ENCODE assay signal across 24 mouse cellular contexts in the genomic region with DNA sequence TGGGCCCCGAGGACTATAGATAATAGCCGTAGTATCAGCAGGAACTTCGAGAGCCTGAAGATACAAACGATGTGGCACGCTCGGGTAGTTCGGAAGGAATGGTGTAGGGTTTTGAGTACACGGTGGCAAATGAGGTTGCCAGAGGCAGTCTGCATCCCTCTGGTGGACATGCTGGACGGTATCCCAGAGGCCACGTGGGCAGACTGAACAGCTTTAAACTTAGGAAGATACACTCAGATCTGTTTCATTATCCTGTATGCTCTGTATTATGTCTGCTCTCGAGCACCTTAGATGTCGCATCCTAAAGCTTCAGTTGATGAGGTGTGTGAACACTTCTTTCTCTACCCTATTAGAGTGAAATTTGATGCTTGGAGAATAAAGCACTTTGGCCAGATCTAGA. TPM values are rescaled to one million over a fixed set of nuclear protein-coding genes. Genes with fewer than 3 reads are reported as not detected.
DNase-seq lines count a peak whose midpoint lies in the region; ATAC-seq and TF ChIP-seq lines count a peak whose summit lies in the region.
"Had no signal": no experiment of that assay in that cellular context is flagged by ENCODE, and none has a peak within 500 bp of the region (broad histone marks: within the 10 kb centered on the region; RNA-seq: fewer than 3 reads in every experiment).

No protein-coding gene starts in this region.

- no peaks in the 10 kb centered on the region for H3K36me3 ChIP-seq in kidney, postnatal 0 days (ENCODE audit: insufficient read depth, low read length)
- peaks cover 14% of the 10 kb centered on the region; the same call in 1 of the 2 replicates for H3K36me3 ChIP-seq in neural tube, embryonic 13.5 days
- no peaks in the 10 kb centered on the region for H3K36me3 ChIP-seq in neural tube, embryonic 15.5 days
- no peaks in the 10 kb centered on the region for H3K36me3 ChIP-seq in heart, embryonic 11.5 days (ENCODE audit: control insufficient read depth, insufficient read depth, low read length)
- H3K36me3 ChIP-seq: heart, embryonic 10.5 days; hindbrain, embryonic 12.5 days; liver, embryonic 15.5 days; stomach, embryonic 15.5 days had no signal

- peak; percentile 60 for DNase-seq in cerebellum, adult 9-10 months
- peak; percentile 15 for DNase-seq in kidney, postnatal 0 days (ENCODE audit: low spot score)
- DNase-seq in kidney, adult 8-10 months, result no peak
- DNase-seq in neural tube, embryonic 10.5 days (ENCODE audit: extremely low spot score, low spot score), result no peak
- DNase-seq: adrenal gland, postnatal 36 days; gastrocnemius, postnatal 10 days; heart, postnatal 36 days; kidney, adult 18-20 months; kidney, postnatal 4 days; lung, embryonic 14.5 days; lung, postnatal 14 days; right cerebral cortex, postnatal 25 days had no signal

- no peak for ATAC-seq in cerebellum, adult (ENCODE audit: insufficient number of reproducible peaks, low FRiP score, low TSS enrichment)
- no peak for ATAC-seq in kidney, postnatal 0 days (replicated peaks; ENCODE audit: low FRiP score, low read depth)
- ATAC-seq in neural tube, embryonic 13.5 days (ENCODE audit: low read depth), result no peak
- no peak for ATAC-seq in neural tube, embryonic 15.5 days (ENCODE audit: low FRiP score)
- ATAC-seq in heart, embryonic 11.5 days (replicated peaks; ENCODE audit: insufficient number of reproducible peaks, low FRiP score, low TSS enrichment), result no peak
- ATAC-seq: forebrain, embryonic 16.5 days had no signal

- no peak overlapping the region for H3K27ac ChIP-seq in kidney, postnatal 0 days
- peak overlapping the region; percentile 6; the same call in 1 of the 2 replicates for H3K27ac ChIP-seq in neural tube, embryonic 13.5 days (replicated peaks)
- 0 out of 2 replicates have a peak overlapping the region, but pooled peaks have one; percentile 28 for H3K27ac ChIP-seq in neural tube, embryonic 15.5 days (replicated peaks)
- no peak overlapping the region for H3K27ac ChIP-seq in heart, embryonic 11.5 days (ENCODE audit: low read depth, low read length)
- H3K27ac ChIP-seq: embryonic facial prominence, embryonic 12.5 days; heart, embryonic 10.5 days; hindbrain, embryonic 12.5 days; limb, embryonic 12.5 days; liver, embryonic 15.5 days; stomach, embryonic 15.5 days had no signal

- 63% methylated on average over 12 of the region's 12 CpGs for WGBS in kidney, postnatal 0 days
- WGBS in neural tube, embryonic 13.5 days, result 80% methylated on average over 12 of the region's 12 CpGs
- 69% methylated on average over 12 of the region's 12 CpGs for WGBS in neural tube, embryonic 15.5 days
- WGBS in heart, embryonic 11.5 days (ENCODE audit: insufficient replicate concordance), result 63% methylated on average over 12 of the region's 12 CpGs

- no peaks in the 10 kb centered on the region for H3K27me3 ChIP-seq in kidney, postnatal 0 days (ENCODE audit: insufficient read depth, low read length)
- no peaks in the 10 kb centered on the region for H3K27me3 ChIP-seq in neural tube, embryonic 13.5 days
- no peaks in the 10 kb centered on the region for H3K27me3 ChIP-seq in neural tube, embryonic 15.5 days (replicated peaks)
- H3K27me3 ChIP-seq in heart, embryonic 11.5 days (ENCODE audit: control insufficient read depth, insufficient read depth, low read length), result no peaks in the 10 kb centered on the region
- H3K27me3 ChIP-seq: embryonic facial prominence, embryonic 12.5 days; hindbrain, embryonic 12.5 days; limb, embryonic 12.5 days; liver, embryonic 15.5 days; stomach, embryonic 15.5 days had no signal

- H3K9ac ChIP-seq in kidney, postnatal 0 days (ENCODE audit: low read depth, low read length), result no peak overlapping the region
- H3K9ac ChIP-seq in neural tube, embryonic 13.5 days, result no peak overlapping the region
- no peak overlapping the region for H3K9ac ChIP-seq in neural tube, embryonic 15.5 days (replicated peaks)
- H3K9ac ChIP-seq in heart, embryonic 11.5 days (ENCODE audit: low read depth, low read length), result no peak overlapping the region
- H3K9ac ChIP-seq: embryonic facial prominence, embryonic 12.5 days; hindbrain, embryonic 12.5 days; limb, embryonic 12.5 days; liver, embryonic 15.5 days; lung, embryonic 14.5 days; stomach, embryonic 15.5 days had no signal

- peak; percentile 25; the same call in 1 of the 2 replicates for TF ChIP-seq CTCF in kidney, postnatal 0 days (IDR thresholded peaks at IDR 0.05; ENCODE audit: low read depth)

- H3K9me3 ChIP-seq in kidney, postnatal 0 days (replicated peaks; ENCODE audit: low read length), result no peaks in the 10 kb centered on the region
- H3K9me3 ChIP-seq in neural tube, embryonic 13.5 days, result no peaks in the 10 kb centered on the region
- no peaks in the 10 kb centered on the region for H3K9me3 ChIP-seq in neural tube, embryonic 15.5 days (replicated peaks)
- no peaks in the 10 kb centered on the region for H3K9me3 ChIP-seq in heart, embryonic 11.5 days (replicated peaks; ENCODE audit: control insufficient read depth, low read length)
- H3K9me3 ChIP-seq: embryonic facial prominence, embryonic 12.5 days; heart, embryonic 10.5 days; hindbrain, embryonic 12.5 days; limb, embryonic 12.5 days; liver, embryonic 15.5 days; stomach, embryonic 15.5 days had no signal

- H3K4me1 ChIP-seq in kidney, postnatal 0 days (replicated peaks; ENCODE audit: insufficient read depth, low read length), result no peaks in the 10 kb centered on the region; the same call in 1 of the 2 replicates
- peaks cover 89% of the 10 kb centered on the region for H3K4me1 ChIP-seq in neural tube, embryonic 13.5 days (replicated peaks)
- peaks cover 68% of the 10 kb centered on the region for H3K4me1 ChIP-seq in neural tube, embryonic 15.5 days
- H3K4me1 ChIP-seq in heart, embryonic 11.5 days (ENCODE audit: control insufficient read depth, insufficient read depth, low read length), result 0 out of 2 replicates have a peak, but pooled peaks cover 4% of the 10 kb centered on the region
- H3K4me1 ChIP-seq: liver, embryonic 15.5 days; stomach, embryonic 15.5 days had no signal

- no peak overlapping the region for H3K4me3 ChIP-seq in kidney, postnatal 0 days (replicated peaks; ENCODE audit: low read depth, low read length)
- no peak overlapping the region for H3K4me3 ChIP-seq in neural tube, embryonic 13.5 days
- H3K4me3 ChIP-seq in neural tube, embryonic 15.5 days (replicated peaks), result no peak overlapping the region
- no peak overlapping the region for H3K4me3 ChIP-seq in heart, embryonic 11.5 days (ENCODE audit: low read depth, low read length)
- H3K4me3 ChIP-seq: embryonic facial prominence, embryonic 12.5 days; heart, embryonic 10.5 days; hindbrain, embryonic 12.5 days; limb, embryonic 12.5 days; liver, embryonic 15.5 days; stomach, embryonic 15.5 days had no signal

- no peak overlapping the region for H3K4me2 ChIP-seq in kidney, postnatal 0 days (ENCODE audit: low read length)
- H3K4me2 ChIP-seq in neural tube, embryonic 13.5 days, result no peak overlapping the region
- no peak overlapping the region for H3K4me2 ChIP-seq in neural tube, embryonic 15.5 days
- no peak overlapping the region for H3K4me2 ChIP-seq in heart, embryonic 11.5 days
- H3K4me2 ChIP-seq: embryonic facial prominence, embryonic 12.5 days; hindbrain, embryonic 12.5 days; limb, embryonic 12.5 days; liver, embryonic 15.5 days; lung, embryonic 14.5 days; stomach, embryonic 15.5 days had no signal

RNA-seq across cellular contexts. Expression of a gene that starts 56.9 kb away (rescaled TPM):
- 2.7 TPM in 2 replicates for polyA plus RNA-seq in kidney, postnatal 0 days (2015; fragmentation: Nextera tagmentation; extraction: Ambion mirVana)
- 181 and 182 TPM in 2 replicates for polyA plus RNA-seq in neural tube, embryonic 13.5 days (2015; fragmentation: Nextera tagmentation; extraction: Ambion mirVana)
- polyA plus RNA-seq in neural tube, embryonic 15.5 days (2015; fragmentation: Nextera tagmentation; extraction: Ambion mirVana), result 152 and 181 TPM in 2 replicates
- 1.2 and 1.3 TPM in 2 replicates for polyA plus RNA-seq in heart, embryonic 11.5 days (2014; fragmentation: Nextera tagmentation; extraction: Ambion mirVana)
- polyA plus RNA-seq: liver, adult 2 months had no signal

Comparison
In these comparisons a context has a peak if more than half of its experiments do, and no peak if none do; other contexts are left out.
1. DNase-seq: peak in cerebellum, adult 9-10 months (single experiment) and kidney, postnatal 0 days (single experiment); none in kidney, adult 8-10 months (0 of 2) and neural tube, embryonic 10.5 days (single experiment).
2. H3K27ac ChIP-seq: peak in neural tube, embryonic 13.5 days (single experiment) and neural tube, embryonic 15.5 days (single experiment); none in kidney, postnatal 0 days (single experiment) and heart, embryonic 11.5 days (single experiment).
3. RNA of a gene that starts 56.9 kb away (polyA plus RNA-seq): 152 to 181 TPM in neural tube, embryonic 15.5 days and 181 to 182 TPM in neural tube, embryonic 13.5 days; 2.7 TPM in kidney, postnatal 0 days and 1.2 to 1.3 TPM in heart, embryonic 11.5 days; every median in the first group is over 10 times any median in the second.